Mouse (Mus musculus) embryonic fibroblast, embryonic 13.5 days (primary cell): ENCODE results near the gene Smad1. TPM values are rescaled to one million over a fixed set of nuclear protein-coding genes. Genes with fewer than 3 reads are reported as not detected.

Experiments
- H3K27ac ChIP-seq: 2 replicates; pipeline ENCODE4 v1.5.1; 2012; ENCODE audit warnings: low read length, control low read depth, inconsistent platforms; ENCODE audit not compliant: insufficient read depth
- H3K4me1 ChIP-seq: 2 replicates; pipeline ENCODE4 v1.6.1; 2011; ENCODE audit warnings: low read length; ENCODE audit not compliant: control insufficient read depth, insufficient read depth
- H3K4me3 ChIP-seq: 2 replicates; pipeline ENCODE4 v1.5.1; 2011; ENCODE audit warnings: mild to moderate bottlenecking, control low read depth, low read length; ENCODE audit not compliant: insufficient read depth
- CTCF ChIP-seq: IDR thresholded peaks from 2 replicates; pipeline ENCODE4 v1.5.1; 2011; ENCODE audit warnings: mild to moderate bottlenecking, control low read depth, low read length, moderate library complexity, borderline replicate concordance; ENCODE audit not compliant: insufficient read depth
- POLR2A ChIP-seq: IDR thresholded peaks from 2 replicates; pipeline ENCODE4 v1.6.1; 2011; ENCODE audit warnings: low read depth, mild to moderate bottlenecking, control low read depth, low read length, moderate library complexity
- polyA plus RNA-seq: library from polyadenylated mRNA; stranded (reverse); fragments of >200 nt; gene quantifications from 2 replicates; pipeline ENCODE4 v1.2.4, GENCODE M21; 2011; ENCODE audit warnings: low read depth; ENCODE audit not compliant: missing spikeins, insufficient read length

Smad1 gene
- polyA plus RNA-seq, 1 experiment: 27.3 TPM

- H3K4me3 ChIP-seq: no peak overlapping the region
- peaks cover 10% of the 10 kb centered on the region; the same call in 1 of the 2 replicates for H3K4me1 ChIP-seq
- TF ChIP-seq CTCF (no peak), POLR2A (no peak)
- H3K27ac ChIP-seq: no peak overlapping the region
These were observed 26.4 kb downstream of the Smad1 start for GRCm38 (mm10) chr8:79372960-79373359.

GRCm38 (mm10) chr8:79372521-79372920, 26.8 kb downstream of the Smad1 start:
- Histone ChIP-seq H3K4me1 (peaks cover 10% of the 10 kb centered on the region; the same call in 1 of the 2 replicates), H3K4me3 (no peak overlapping the region), H3K27ac (no peak overlapping the region)
- TF ChIP-seq POLR2A (no peak), CTCF (no peak)

GRCm38 (mm10) chr8:79372084-79372483, 27.2 kb downstream of the Smad1 start:
- H3K4me3 ChIP-seq: no peak overlapping the region
- H3K4me1 ChIP-seq: peaks cover 10% of the 10 kb centered on the region; the same call in 1 of the 2 replicates
- no peak overlapping the region for H3K27ac ChIP-seq
- TF ChIP-seq CTCF (no peak), POLR2A (no peak)

- H3K4me1 ChIP-seq: peaks cover 10% of the 10 kb centered on the region
- no peak overlapping the region for H3K27ac ChIP-seq
- no peak overlapping the region for H3K4me3 ChIP-seq
- TF ChIP-seq POLR2A: no peak
- no peak for TF ChIP-seq CTCF
These were observed 28.6 kb downstream of the Smad1 start for GRCm38 (mm10) chr8:79370646-79371290.

GRCm38 (mm10) chr8:79369163-79369562, 30.2 kb downstream of the Smad1 start:
- no peak for TF ChIP-seq POLR2A
- no peak for TF ChIP-seq CTCF
- Histone ChIP-seq H3K4me1 (peaks cover 4% of the 10 kb centered on the region), H3K27ac (no peak overlapping the region), H3K4me3 (no peak overlapping the region)

- TF ChIP-seq CTCF: no peak
- no peak for TF ChIP-seq POLR2A
- no peak overlapping the region for H3K4me3 ChIP-seq
- no peak overlapping the region for H3K27ac ChIP-seq
- peaks cover 4% of the 10 kb centered on the region; the same call in 1 of the 2 replicates for H3K4me1 ChIP-seq
These were observed 31.4 kb downstream of the Smad1 start for GRCm38 (mm10) chr8:79367959-79368358.

- no peak overlapping the region for H3K27ac ChIP-seq
- no peak overlapping the region for H3K4me3 ChIP-seq
- TF ChIP-seq CTCF: no peak
- no peak for TF ChIP-seq POLR2A
- peaks cover 4% of the 10 kb centered on the region; the same call in 1 of the 2 replicates for H3K4me1 ChIP-seq
These were observed 32.0 kb downstream of the Smad1 start for GRCm38 (mm10) chr8:79367350-79367749.

- no peak for TF ChIP-seq CTCF
- no peak for TF ChIP-seq POLR2A
- peaks cover 4% of the 10 kb centered on the region; the same call in 1 of the 2 replicates for H3K4me1 ChIP-seq
- no peak overlapping the region for H3K4me3 ChIP-seq
- H3K27ac ChIP-seq: no peak overlapping the region
These were observed 33.1 kb downstream of the Smad1 start for GRCm38 (mm10) chr8:79366227-79366626.

GRCm38 (mm10) chr8:79365707-79366106, 33.6 kb downstream of the Smad1 start:
- H3K4me1 ChIP-seq: peaks cover 4% of the 10 kb centered on the region; the same call in 1 of the 2 replicates
- no peak overlapping the region for H3K27ac ChIP-seq
- H3K4me3 ChIP-seq: no peak overlapping the region
- no peak for TF ChIP-seq CTCF
- TF ChIP-seq POLR2A: no peak

GRCm38 (mm10) chr8:79364806-79365205, 34.5 kb downstream of the Smad1 start:
- Histone ChIP-seq H3K4me1 (peaks cover 4% of the 10 kb centered on the region; the same call in 1 of the 2 replicates), H3K27ac (no peak overlapping the region), H3K4me3 (no peak overlapping the region)
- TF ChIP-seq CTCF: no peak
- no peak for TF ChIP-seq POLR2A

GRCm38 (mm10) chr8:79362430-79362829, 36.9 kb downstream of the Smad1 start:
- TF ChIP-seq POLR2A (no peak), CTCF (no peak)

More at GRCm38 (mm10) chr8:79362430-79362829, 36.9 kb downstream of the Smad1 start:
- H3K4me1 ChIP-seq: peaks cover 4% of the 10 kb centered on the region; the same call in 1 of the 2 replicates
- H3K27ac ChIP-seq: no peak overlapping the region
- H3K4me3 ChIP-seq: no peak overlapping the region
